Mouse (Mus musculus): ENCODE results near the gene Man2b2.

The Man2b2 gene

DNA sequence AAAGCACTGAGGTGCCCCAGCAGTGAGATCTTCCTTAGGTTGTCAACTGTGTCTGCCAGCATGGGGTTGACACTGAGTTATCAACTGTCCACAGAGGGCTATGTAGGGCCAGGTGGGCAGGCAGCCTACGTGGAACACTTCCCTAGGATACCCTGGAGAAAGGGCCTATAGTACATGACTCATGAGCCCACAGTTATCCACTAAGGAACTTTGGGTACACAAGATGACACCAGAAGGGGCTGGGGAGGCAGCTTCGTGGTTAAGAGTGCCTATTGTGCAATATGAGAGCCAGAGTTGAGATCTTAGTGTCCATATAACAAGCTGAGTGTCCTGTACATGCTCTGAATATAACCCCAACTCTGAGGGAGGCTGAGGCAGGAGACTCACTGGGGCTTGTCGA lies 60.9 kb downstream of the Man2b2 start:
- no peak for DNase-seq (ENCODE audit: low read depth, low spot score)

- no peak for DNase-seq (ENCODE audit: low read depth, low spot score)
Measured at GRCm38 (mm10) chr5:36766958-36767703, 63.3 kb downstream of the Man2b2 start.

GRCm38 (mm10) chr5:36759848-36760247 lies 70.6 kb downstream of the Man2b2 start:
- DNase-seq (ENCODE audit: low read depth, low spot score) = no peak

DNA sequence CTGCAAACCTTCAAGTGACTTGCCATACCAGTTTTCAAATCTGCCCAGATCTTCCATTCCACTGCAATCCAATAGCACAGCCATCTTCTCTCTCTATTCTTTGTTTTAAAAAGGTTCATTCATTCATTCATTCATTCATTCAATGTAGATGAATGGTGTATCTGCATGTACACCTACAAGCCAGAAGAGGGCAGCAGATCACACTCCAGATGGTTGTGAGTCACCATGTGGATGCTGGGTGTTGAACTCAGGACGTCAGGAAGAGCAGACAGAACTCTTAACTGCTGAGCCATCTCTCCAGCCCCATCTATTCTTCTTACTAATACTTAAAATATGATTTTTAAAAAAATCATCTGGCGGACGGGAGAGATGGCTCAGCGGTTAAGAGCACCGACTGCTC lies 73.4 kb downstream of the Man2b2 start:
- no peak for DNase-seq (ENCODE audit: low read depth, low spot score)

Measured in skeletal muscle tissue, adult 2 months (tissue).